Mouse (Mus musculus) neural tube, embryonic 13.5 days (tissue): ENCODE data around the gene Daam2. TPM values are rescaled to one million over a fixed set of nuclear protein-coding genes. Genes with fewer than 3 reads are reported as not detected.

ENCODE experiments used
- ATAC-seq: fragments of 200-750 bp; cut with Nextera tagmentation; 2 replicates; pipeline ENCODE4 v1.8.0; 2017; ENCODE audit warnings: low read depth, mild to moderate bottlenecking, moderate TSS enrichment, moderate library complexity
- H3K27ac ChIP-seq: fragments of 300-500 bp; sonication (generic); replicated peaks from 2 replicates; pipeline ENCODE4 v1.5.1; 2015; ENCODE audit warnings: moderate library complexity, mild to moderate bottlenecking, inconsistent platforms
- H3K27me3 ChIP-seq: fragments of 300-500 bp; sonication (generic); 2 replicates; pipeline ENCODE4 v1.6.1; 2015; ENCODE audit warnings: mild to moderate bottlenecking, inconsistent platforms
- H3K36me3 ChIP-seq: fragments of 300-500 bp; sonication (generic); 2 replicates; pipeline ENCODE4 v1.6.1; 2015; ENCODE audit warnings: mild to moderate bottlenecking, inconsistent platforms
- H3K4me1 ChIP-seq: fragments of 300-500 bp; sonication (generic); replicated peaks from 2 replicates; pipeline ENCODE4 v1.6.1; 2015; ENCODE audit warnings: inconsistent platforms
- H3K4me2 ChIP-seq: fragments of 300-500 bp; sonication (generic); 2 replicates; pipeline ENCODE4 v1.6.1; 2015; ENCODE audit warnings: inconsistent platforms, mild to moderate bottlenecking, moderate library complexity
- H3K4me3 ChIP-seq: fragments of 300-500 bp; sonication (generic); 2 replicates; pipeline ENCODE4 v1.5.1; 2015; ENCODE audit warnings: mild to moderate bottlenecking, inconsistent platforms
- H3K9ac ChIP-seq: fragments of 300-500 bp; sonication (generic); 2 replicates; pipeline ENCODE4 v1.6.1; 2015; ENCODE audit warnings: moderate library complexity, mild to moderate bottlenecking, inconsistent platforms
- H3K9me3 ChIP-seq: fragments of 300-500 bp; sonication (generic); 2 replicates; pipeline ENCODE4 v1.6.1; 2016; ENCODE audit warnings: inconsistent platforms
- WGBS: fragments of 180-500 bp; shearing (Covaris S2); methylation state at CpG from one replicate; pipeline ENCODE4 v1.1.7; 2015; 5-methylcytosine and 5-hydroxymethylcytosine counted together
- polyA plus RNA-seq: library from polyadenylated mRNA; unstranded; fragments of >200 nt; fragmentation: Nextera tagmentation; extraction: Ambion mirVana; gene quantifications from 2 replicates; pipeline ENCODE4 v1.2.1, GENCODE M21; 2015

The Daam2 gene
- polyA plus RNA-seq, 1 experiment from 2014 or later, result 6.8 TPM

- 44% methylated on average over 5 of the region's 5 CpGs for WGBS
- H3K4me3 ChIP-seq, result no peak overlapping the region
- ATAC-seq, result peak; percentile 76; the same call in 1 of the 2 replicates
Measured at GRCm38 (mm10) chr17:49512671-49513085, 51.5 kb downstream of the Daam2 start.

GRCm38 (mm10) chr17:49509431-49509830 is 54.7 kb downstream of the Daam2 start:
- ATAC-seq, result no peak
- H3K4me1 ChIP-seq, result peaks cover 8% of the 10 kb centered on the region
- 93% methylated on average over 16 of the region's 16 CpGs for WGBS

More at GRCm38 (mm10) chr17:49512671-49513085, 51.5 kb downstream of the Daam2 start:
- H3K27me3 ChIP-seq, result no peaks in the 10 kb centered on the region
- H3K27ac ChIP-seq, result no peak overlapping the region
- no peaks in the 10 kb centered on the region for H3K9me3 ChIP-seq
- H3K36me3 ChIP-seq, result no peaks in the 10 kb centered on the region
- H3K4me2 ChIP-seq, result no peak overlapping the region
- H3K9ac ChIP-seq, result no peak overlapping the region
- peaks cover 17% of the 10 kb centered on the region for H3K4me1 ChIP-seq

DNA sequence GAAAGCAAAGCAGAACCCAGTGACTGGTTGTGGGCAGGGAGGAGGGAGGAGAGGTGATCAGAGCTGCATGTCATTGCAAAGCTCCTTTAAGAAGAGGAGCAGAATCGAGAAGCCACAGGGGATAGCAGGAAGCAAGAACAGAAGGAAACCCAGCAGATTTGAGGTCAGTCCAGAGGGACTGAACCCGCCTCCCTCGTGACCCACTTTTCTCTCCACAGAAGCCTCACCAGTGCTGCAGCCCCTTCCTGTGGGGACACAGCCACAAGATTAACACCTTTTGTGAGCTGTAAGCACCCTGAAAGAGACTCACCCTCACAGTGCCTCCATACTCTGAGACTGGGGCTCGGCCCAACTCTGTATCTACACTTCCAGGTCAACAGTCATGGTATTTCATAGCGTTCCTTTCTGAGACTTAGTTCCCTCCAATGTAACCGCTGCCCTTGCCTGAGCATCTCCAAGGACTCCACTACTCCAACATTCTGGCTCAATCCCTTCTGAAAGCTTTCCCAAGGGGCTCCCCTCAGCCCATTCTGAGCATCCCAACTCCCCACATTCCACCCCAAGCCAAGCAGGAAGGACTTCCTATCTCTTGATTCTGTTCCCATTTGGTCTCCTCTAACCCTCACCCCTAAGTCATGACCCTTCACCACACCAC is 60.8 kb downstream of the Daam2 start:
- Histone ChIP-seq H3K27ac (no peak overlapping the region), H3K36me3 (no peaks in the 10 kb centered on the region), H3K4me3 (no peak overlapping the region), H3K4me1 (0 out of 2 replicates have a peak, but pooled peaks cover 8% of the 10 kb centered on the region), H3K27me3 (no peaks in the 10 kb centered on the region), H3K4me2 (no peak overlapping the region), H3K9ac (no peak overlapping the region), H3K9me3 (no peaks in the 10 kb centered on the region)
- 78% methylated on average over 6 of the region's 6 CpGs for WGBS
- ATAC-seq, result no peak

More at GRCm38 (mm10) chr17:49509431-49509830, 54.7 kb downstream of the Daam2 start:
- no peak overlapping the region for H3K27ac ChIP-seq
- H3K9ac ChIP-seq, result no peak overlapping the region
- H3K36me3 ChIP-seq, result no peaks in the 10 kb centered on the region
- H3K4me3 ChIP-seq, result no peak overlapping the region
- H3K27me3 ChIP-seq, result no peaks in the 10 kb centered on the region
- no peak overlapping the region for H3K4me2 ChIP-seq
- H3K9me3 ChIP-seq, result no peaks in the 10 kb centered on the region

GRCm38 (mm10) chr17:49500234-49500633 is 63.9 kb downstream of the Daam2 start:
- 54% methylated on average over 2 of the region's 2 CpGs for WGBS
- Histone ChIP-seq H3K9ac (no peak overlapping the region), H3K4me2 (no peak overlapping the region), H3K9me3 (no peaks in the 10 kb centered on the region), H3K27ac (no peak overlapping the region), H3K4me3 (no peak overlapping the region), H3K4me1 (0 out of 2 replicates have a peak, but pooled peaks cover 8% of the 10 kb centered on the region), H3K36me3 (peaks cover 3% of the 10 kb centered on the region), H3K27me3 (no peaks in the 10 kb centered on the region)
- no peak for ATAC-seq

DNA sequence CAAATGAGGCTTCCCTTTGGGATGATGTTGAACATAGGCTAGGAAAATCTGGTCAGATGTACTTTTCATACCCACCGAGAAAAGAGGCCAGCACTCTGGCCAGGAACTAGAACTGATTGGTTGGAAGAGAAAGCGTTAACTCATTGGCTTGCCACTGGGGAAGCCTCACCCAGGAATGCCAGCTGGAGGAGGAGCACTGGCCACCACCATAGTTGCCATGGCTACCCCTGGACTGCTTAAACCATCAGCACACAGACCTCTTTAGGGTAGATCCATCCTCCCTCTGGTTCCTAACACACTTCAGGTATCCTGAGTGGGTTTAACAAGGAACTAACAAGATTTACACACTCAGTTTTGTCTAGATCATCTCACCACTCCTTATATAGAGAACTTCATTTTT is 64.5 kb downstream of the Daam2 start:
- Histone ChIP-seq H3K4me1 (0 out of 2 replicates have a peak, but pooled peaks cover 8% of the 10 kb centered on the region), H3K27ac (no peak overlapping the region), H3K9me3 (no peaks in the 10 kb centered on the region), H3K36me3 (peaks cover 6% of the 10 kb centered on the region), H3K9ac (no peak overlapping the region), H3K4me3 (no peak overlapping the region), H3K4me2 (no peak overlapping the region), H3K27me3 (no peaks in the 10 kb centered on the region)
- 88% methylated on average over 2 of the region's 2 CpGs for WGBS
- ATAC-seq, result no peak

GRCm38 (mm10) chr17:49498169-49498568 is 66.0 kb downstream of the Daam2 start:
- Histone ChIP-seq H3K36me3 (peaks cover 11% of the 10 kb centered on the region), H3K27me3 (no peaks in the 10 kb centered on the region)

GRCm38 (mm10) chr17:49493276-49493675 is 70.9 kb downstream of the Daam2 start:
- Histone ChIP-seq H3K9ac (no peak overlapping the region), H3K27ac (no peak overlapping the region), H3K4me1 (no peaks in the 10 kb centered on the region), H3K36me3 (peaks cover 29% of the 10 kb centered on the region), H3K4me2 (no peak overlapping the region), H3K9me3 (no peaks in the 10 kb centered on the region), H3K4me3 (no peak overlapping the region), H3K27me3 (no peaks in the 10 kb centered on the region)
- ATAC-seq, result no peak
- WGBS, result 94% methylated on average over 4 of the region's 4 CpGs

More at GRCm38 (mm10) chr17:49498169-49498568, 66.0 kb downstream of the Daam2 start:
- H3K4me2 ChIP-seq, result no peak overlapping the region
- H3K4me1 ChIP-seq, result 0 out of 2 replicates have a peak, but pooled peaks cover 3% of the 10 kb centered on the region
- no peak overlapping the region for H3K4me3 ChIP-seq
- H3K9me3 ChIP-seq, result no peaks in the 10 kb centered on the region
- WGBS, result 61% methylated on average over 3 of the region's 3 CpGs
- ATAC-seq, result no peak
- H3K9ac ChIP-seq, result no peak overlapping the region
- no peak overlapping the region for H3K27ac ChIP-seq

DNA sequence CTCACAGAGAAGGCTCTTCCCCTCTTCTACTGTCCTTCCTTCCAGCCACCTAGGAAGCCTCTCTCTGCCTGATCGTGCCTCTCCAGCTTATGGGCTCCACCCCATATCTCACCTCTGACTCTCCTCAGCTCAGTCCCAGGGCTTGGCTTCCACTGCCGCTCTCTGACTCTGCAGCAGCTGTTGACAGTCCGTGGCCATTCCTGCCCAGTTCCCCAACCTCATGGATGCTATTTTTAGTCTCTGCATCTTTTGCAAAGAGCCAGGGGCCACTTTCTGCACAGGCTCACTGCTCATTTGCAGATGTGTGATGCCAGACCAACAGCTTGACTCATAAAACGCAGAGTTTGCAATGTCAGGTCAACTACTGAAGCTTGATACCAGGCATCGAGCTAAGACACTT is 75.0 kb downstream of the Daam2 start:
- Histone ChIP-seq H3K4me2 (no peak overlapping the region), H3K27me3 (no peaks in the 10 kb centered on the region), H3K9ac (no peak overlapping the region), H3K27ac (no peak overlapping the region), H3K9me3 (no peaks in the 10 kb centered on the region), H3K4me3 (no peak overlapping the region), H3K4me1 (no peaks in the 10 kb centered on the region), H3K36me3 (peaks cover 25% of the 10 kb centered on the region)
- WGBS, result 83% methylated on average over 5 of the region's 5 CpGs
- ATAC-seq, result no peak

DNA sequence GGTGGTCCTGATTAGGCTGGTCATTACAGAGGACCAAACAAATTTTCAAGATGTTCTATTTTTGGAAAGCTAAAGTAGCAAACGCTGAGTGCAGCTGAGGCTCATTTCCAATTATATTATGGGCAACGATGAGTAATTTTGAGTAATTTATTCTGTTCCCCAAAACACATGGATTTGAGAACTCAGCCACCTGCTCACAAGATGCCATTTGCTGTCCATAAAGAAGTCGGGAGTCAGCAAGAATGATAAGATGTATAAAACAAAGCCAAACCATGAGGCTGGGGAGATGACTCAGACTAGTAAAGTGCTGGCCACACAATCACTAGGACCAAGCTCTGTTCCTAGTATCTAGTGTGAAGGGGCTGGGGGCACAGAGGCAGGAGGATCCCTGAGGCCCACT is 79.7 kb downstream of the Daam2 start:
- H3K27me3 ChIP-seq, result no peaks in the 10 kb centered on the region
- H3K4me3 ChIP-seq, result no peak overlapping the region
- H3K9me3 ChIP-seq, result no peaks in the 10 kb centered on the region
- ATAC-seq, result no peak
- no peak overlapping the region for H3K9ac ChIP-seq
- no peak overlapping the region for H3K4me2 ChIP-seq
- H3K27ac ChIP-seq, result no peak overlapping the region
- peaks cover 18% of the 10 kb centered on the region for H3K36me3 ChIP-seq
- 88% methylated on average over 3 of the region's 3 CpGs for WGBS
- no peaks in the 10 kb centered on the region for H3K4me1 ChIP-seq

GRCm38 (mm10) chr17:49481876-49482275 is 82.3 kb downstream of the Daam2 start:
- Histone ChIP-seq H3K4me3 (no peak overlapping the region), H3K4me1 (no peaks in the 10 kb centered on the region), H3K27ac (no peak overlapping the region), H3K9me3 (no peaks in the 10 kb centered on the region), H3K36me3 (peaks cover 9% of the 10 kb centered on the region), H3K9ac (no peak overlapping the region), H3K4me2 (no peak overlapping the region), H3K27me3 (no peaks in the 10 kb centered on the region)
- 77% methylated on average over 3 of the region's 3 CpGs for WGBS
- ATAC-seq, result no peak

DNA sequence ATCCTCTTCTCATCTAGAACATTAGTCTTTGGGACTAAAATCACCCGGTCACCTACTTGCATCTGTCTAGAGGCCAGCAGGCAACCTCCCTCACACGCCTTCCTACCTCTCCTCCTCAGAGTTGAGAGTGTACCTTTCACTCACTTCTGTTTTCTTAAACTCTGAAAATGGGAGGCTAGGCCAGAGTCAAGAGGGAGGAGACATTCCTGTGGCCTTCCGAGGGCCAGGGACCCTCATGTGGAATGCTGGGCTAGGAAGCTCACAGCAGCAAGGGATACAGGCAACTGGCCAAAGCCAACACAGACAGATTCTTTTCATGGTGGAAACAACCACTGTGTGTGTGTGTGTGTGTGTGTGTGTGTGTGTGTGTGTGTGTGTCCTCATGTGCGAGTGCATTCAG is 86.8 kb downstream of the Daam2 start:
- Histone ChIP-seq H3K4me3 (no peak overlapping the region), H3K27me3 (no peaks in the 10 kb centered on the region), H3K36me3 (peaks cover 9% of the 10 kb centered on the region), H3K4me2 (no peak overlapping the region), H3K9ac (no peak overlapping the region), H3K4me1 (no peaks in the 10 kb centered on the region), H3K9me3 (no peaks in the 10 kb centered on the region), H3K27ac (no peak overlapping the region)
- ATAC-seq, result no peak
- WGBS, result 79% methylated on average over 4 of the region's 4 CpGs

GRCm38 (mm10) chr17:49475174-49475573 is 89.0 kb downstream of the Daam2 start:
- WGBS, result 93% methylated on average over 1 of the region's 1 CpGs
- Histone ChIP-seq H3K27ac (no peak overlapping the region), H3K4me2 (no peak overlapping the region), H3K4me1 (no peaks in the 10 kb centered on the region), H3K36me3 (peaks cover 18% of the 10 kb centered on the region), H3K9me3 (no peaks in the 10 kb centered on the region), H3K9ac (no peak overlapping the region), H3K27me3 (no peaks in the 10 kb centered on the region), H3K4me3 (no peak overlapping the region)
- ATAC-seq, result no peak

DNA sequence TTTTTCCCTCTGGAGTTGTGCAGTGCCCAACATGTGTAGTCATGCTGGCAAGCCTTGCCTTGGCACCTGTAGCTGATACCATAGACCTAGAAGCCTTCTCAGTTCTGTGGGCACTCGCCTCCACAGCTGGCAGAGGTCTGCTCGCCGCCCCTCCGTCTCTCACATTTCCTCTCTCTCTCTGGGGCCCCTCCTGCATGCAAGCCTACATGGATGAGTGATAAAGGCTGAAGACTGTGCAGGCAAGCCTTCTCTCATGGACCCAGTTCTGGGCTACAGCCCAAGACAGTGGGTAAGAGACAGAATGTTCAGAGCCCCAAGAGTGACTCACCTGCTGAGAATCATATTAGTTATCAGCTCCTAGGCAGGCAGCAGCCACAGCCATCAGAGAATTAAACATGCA is 90.1 kb downstream of the Daam2 start:
- Histone ChIP-seq H3K9me3 (no peaks in the 10 kb centered on the region), H3K36me3 (peaks cover 10% of the 10 kb centered on the region; the same call in 1 of the 2 replicates), H3K27me3 (no peaks in the 10 kb centered on the region), H3K4me1 (no peaks in the 10 kb centered on the region), H3K4me3 (no peak overlapping the region), H3K4me2 (no peak overlapping the region), H3K27ac (no peak overlapping the region), H3K9ac (no peak overlapping the region)
- no peak for ATAC-seq
- 97% methylated on average over 4 of the region's 4 CpGs for WGBS
